Mouse (Mus musculus) adrenal gland, adult 2 months (tissue): ENCODE results near the gene Rad51b. TPM values are rescaled to one million over a fixed set of nuclear protein-coding genes. Genes with fewer than 3 reads are reported as not detected.

Source experiments
- DNase-seq: peaks from one replicate; pipeline ENCODE4 v3.0.0; 2021
- polyA plus RNA-seq: library from polyadenylated mRNA; depleted of rRNA; stranded (reverse); fragments of >200 nt; gene quantifications from 2 replicates; pipeline ENCODE4 v1.2.3, GENCODE M21; 2012
- total RNA-seq, 2 experiments: library from RNA; stranded (reverse); gene quantifications; 2 replicates each; pipeline ENCODE4 v1.2.3; 2021

Rad51b gene
- total and polyA plus RNA-seq, 3 experiments = 0.08 to 0.49 (median 0.45) TPM

DNA sequence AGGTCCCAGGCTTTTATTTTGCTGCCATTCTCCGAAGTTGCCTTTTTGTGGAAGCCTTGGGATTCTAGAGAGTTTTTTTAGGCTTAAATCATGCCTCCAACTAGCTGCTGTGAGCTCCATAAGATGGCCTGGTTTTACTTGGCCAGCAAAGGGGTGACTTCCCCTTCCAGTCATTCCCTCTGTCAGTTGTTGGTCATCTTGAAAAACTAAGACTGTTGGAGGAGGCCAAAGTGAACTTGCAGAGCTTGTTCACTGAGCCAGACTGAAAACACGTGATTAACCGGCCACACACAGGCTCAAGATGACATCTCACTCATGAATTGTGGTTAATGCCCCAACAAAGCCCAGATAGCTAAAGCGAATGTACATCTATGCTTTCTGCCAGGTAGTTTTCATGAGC lies 438.8 kb downstream of the Rad51b start:
- no peak for DNase-seq

DNA sequence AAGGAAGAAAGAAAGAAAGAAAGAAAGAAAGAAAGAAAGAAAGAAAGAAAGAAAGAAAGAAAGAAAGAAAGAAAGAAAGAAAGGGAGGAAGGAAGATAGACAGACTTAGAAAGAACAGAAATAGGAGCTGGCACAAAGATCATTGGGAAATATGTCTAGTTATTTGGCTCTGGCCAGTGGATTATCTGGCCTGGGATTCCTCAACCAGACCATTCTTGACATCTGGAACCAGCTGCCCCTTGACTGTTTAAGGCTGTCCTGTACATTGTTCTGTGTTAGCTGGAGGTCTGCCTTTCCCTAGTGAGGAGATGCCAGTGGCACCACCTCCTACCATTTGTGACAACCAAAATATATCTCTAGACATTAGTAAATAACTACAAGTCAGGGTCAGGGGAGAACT lies 441.6 kb downstream of the Rad51b start:
- no peak for DNase-seq

DNA sequence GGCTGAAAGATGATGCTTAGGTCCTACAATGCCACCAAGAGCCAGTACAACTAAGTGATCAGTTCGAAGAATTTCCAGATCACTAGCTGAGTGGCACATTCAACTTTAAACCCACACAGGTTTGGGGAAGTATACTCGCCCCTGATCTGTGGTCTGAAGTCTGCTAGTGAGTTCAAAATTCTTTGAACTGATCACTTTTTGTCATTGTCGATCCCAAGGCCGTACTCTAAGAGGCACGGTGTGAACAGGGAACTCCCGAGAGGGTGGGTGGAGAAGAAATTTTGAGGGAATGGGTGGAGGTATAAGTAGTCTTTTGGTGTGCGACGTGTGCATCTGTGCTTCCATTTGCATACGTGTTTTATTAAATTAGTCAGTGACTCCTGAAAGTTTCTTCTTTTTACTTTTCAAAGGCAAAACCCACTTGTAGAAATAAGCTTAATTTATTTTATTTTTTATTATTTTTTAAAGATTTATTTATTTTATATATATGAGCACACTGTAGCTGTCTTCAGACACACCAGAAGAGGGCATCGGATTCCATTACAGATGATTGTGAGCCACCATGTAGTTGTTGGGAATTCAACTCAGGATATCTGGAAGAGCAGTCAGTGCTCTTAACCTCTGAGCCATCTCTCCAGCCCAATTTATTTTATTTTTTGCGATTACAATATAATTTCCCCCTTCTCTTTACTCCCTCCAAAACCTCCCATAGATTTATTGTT lies 443.0 kb downstream of the Rad51b start:
- no peak for DNase-seq

DNA sequence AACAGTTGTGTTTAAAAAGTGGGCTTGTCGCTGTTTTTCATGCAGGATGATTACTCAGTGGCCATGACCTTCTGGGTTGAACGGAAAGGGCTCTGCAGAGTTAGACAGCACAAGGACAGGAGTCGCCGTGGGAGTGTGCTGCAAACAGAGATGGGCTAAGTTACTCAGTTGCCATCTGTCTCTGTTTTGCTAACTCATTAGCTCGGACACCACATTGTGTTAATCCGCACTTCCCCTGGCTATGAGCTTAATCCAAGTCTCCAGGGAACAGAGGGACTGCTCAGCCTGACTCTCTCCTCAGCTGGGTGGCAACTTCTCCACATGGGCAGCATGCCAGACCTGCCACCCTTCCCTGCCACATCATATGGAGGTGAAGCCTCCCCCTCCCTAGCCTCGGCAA lies 445.1 kb downstream of the Rad51b start:
- DNase-seq = peak; percentile 88

DNA sequence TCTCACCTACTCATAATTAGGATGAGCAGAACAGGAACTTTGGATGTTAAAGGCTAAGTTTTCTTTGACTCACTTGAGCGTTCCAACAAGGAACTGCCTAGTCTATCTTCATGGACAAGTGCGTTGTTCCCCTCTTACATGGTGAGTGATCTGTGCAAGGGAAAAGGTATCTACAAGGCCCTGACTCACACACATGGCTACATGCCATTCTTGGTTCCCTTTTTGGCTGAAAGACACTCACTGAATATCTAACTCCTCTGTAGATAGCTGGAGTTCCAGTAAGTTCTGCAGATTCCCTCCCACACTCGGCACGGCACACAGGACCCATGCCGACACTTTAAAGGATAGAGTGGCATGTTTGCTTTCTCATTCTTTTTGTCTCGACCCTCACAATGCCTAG lies 447.0 kb downstream of the Rad51b start:
- DNase-seq = peak; percentile 70

DNA sequence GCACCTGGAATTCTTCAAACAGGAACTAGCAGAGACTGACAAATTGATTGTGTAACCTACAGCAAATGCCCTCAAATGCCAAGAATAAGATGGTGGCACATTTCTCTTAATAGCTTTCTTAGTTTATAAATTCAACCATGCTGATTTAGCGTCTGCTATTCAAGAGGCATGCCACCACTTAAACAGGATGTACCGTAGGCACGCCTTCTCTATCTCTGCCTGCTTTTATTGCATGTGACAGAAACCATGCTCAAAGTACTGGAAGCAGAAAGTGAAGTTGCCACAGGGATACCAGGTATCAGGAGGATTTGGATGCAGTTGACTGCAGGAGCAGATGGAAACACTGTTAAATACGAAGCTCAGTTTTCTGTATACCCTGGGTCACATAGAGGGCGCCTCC lies 448.1 kb downstream of the Rad51b start:
- no peak for DNase-seq

DNA sequence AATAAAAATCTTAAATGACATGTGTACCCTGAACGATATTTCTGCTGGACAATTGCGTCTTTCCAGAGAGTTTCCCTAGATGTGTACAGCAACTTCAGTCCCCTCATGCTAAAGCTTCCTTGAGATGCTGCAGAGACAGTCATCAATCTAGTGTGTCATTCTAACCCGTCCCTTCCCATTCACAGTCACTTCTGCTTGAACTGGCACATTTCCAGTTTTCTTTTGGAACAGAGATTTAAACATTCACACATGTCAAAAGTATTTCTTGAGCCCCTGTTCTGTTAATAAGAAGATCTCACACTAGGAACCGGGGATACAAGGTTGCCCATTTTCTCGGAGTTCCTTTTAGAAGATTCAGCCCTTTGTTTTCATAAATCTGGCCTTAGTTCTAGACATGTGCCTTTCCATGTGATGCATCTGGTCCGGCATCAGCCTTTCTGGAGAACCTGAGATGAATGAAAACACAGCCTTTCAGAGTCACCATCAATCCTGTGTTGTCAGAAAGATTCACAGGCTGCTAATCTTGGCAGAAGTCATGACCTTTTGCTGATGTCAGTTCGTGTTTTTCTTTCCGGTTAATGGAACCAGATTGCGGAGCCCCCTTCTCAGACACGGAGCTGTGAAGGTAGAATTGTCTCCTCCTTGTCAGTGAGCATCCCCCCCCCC lies 448.9 kb downstream of the Rad51b start:
- DNase-seq = no peak

DNA sequence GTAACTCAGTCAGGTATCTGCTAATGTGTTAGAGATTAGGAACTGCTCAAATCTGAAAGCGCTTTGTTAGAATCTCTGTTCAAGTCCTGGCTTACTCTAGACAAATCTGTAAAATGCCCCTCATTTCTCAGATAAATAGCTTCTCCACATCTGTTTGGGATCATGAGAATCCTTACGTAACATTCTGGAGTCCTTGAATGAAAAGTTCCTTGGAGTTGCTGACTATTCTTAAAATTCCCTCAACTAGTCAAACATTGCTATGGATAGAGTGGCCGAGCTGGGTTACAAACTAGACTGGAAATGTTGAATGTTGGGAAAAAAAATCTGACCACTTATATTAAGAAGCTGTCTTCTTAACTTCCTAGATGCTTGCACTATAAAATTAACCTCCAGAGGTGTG lies 450.5 kb downstream of the Rad51b start:
- no peak for DNase-seq

DNA sequence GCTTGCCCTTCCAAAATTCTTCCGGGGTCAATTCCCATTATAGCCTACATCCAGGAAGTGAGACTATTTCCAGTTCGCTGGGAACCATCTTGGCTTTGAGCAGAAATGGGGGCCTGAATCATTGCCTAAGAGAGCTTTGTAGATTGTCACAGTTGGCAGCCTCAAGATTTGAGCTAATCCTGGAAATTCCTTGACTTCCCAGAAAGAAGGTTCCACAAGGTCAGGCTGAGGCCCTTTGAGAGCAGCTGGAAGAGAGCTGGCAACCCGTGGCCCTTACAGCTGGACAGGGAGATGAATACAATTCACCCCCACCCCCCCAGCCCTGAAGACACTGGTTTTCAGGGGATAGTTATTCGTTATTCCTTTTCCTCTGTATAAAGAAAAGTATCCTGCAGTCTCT lies 451.8 kb downstream of the Rad51b start:
- DNase-seq = no peak

DNA sequence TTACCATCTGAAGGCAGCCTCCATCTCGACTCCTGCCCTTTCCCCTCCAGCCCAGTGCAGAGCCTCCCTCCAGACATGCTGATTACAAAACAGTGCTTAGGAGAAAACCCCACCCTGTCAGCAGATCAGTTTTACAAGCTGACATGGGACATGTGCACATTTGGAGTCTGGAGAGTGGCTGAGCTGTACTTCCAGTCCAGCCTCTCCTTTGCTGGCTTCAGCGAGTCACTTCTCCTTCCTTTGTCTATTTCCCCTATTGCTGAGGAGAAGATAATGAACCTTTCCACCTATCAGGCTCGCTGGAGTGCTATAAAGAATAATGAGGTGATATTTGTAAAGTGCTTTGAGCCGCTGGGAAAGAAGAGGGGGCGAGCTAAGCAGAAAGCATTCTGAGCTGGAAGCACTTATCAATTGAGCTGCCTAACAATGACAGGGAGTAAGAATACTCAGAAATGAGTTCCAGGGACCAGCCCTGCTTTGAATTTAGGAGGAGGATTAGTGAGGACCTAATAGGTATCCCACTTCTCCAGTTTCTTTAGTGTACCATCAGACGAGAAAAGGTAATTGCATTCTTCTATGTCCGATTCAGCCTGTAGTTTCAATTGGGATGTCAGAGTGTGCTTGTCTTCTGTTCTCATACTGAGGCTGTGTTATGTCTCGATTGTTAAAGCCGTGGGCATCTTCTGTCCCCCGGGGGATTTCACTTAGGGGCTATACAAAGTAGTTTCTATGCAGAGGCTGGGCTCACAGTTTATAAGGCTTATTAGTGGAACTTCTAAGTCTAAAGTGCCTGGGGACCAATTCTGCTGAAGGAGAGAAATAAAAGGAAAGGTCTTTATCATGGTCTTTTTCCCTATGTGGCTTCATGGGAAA lies 453.4 kb downstream of the Rad51b start:
- peak; percentile 41 for DNase-seq

DNA sequence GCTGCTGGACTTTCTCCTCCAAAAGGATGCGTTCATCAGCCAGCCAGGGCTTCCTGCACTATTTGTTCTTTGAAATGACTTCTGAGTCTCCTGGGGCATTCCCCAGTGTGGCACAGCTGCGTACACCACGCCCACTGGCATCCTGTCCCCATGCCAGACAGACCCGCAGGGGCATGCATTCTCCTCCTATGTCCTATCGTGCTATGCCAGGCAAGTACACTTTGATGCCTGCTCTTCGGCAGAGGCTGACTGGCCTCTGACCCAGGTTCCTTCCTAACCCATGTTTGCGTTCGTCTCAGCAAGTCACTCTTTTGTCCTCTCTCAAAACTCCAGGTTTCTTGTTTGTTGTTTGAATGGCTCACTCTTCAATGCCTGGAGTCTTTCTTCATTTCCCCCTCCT lies 454.7 kb downstream of the Rad51b start:
- peak; percentile 39 for DNase-seq

DNA sequence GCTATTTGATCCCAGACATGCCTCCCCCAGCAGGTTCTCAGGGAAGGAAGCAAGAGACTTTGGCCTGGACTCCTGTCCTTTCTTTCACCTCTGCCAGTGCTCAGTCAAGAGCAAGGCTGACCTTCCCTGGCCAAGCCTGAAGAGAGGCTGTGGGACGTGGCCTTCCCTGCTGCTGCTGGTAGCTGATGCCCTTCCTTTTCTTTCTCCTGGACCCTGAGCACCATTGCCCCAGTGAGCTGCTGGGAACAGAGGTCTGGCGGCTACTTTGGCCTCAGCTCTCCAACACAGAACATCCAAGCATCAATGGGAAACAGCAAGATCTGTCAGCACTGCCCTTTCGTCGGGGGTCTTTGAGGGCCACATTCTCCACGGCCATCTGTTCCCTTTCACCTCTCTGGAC lies 455.1 kb downstream of the Rad51b start:
- peak; percentile 26 for DNase-seq

DNA sequence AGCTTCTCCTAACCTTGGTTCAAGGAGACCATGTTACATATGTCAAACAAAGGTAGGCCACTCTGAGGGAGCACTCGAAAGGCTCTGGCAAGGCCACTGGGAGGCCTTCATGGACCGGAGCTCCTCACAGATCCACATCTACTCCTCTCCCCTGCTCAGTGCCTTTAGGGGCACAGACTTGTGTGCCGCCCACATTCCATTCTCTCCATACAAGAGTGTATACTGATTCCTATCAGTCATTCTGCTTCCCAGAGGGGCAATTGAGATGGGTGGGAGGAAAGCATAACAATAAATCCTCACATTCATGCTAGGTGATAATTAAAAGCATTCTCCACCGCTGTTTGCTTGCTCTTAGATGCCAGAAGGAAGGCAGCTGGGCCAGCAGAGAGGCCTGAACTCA lies 458.5 kb downstream of the Rad51b start:
- no peak for DNase-seq

DNA sequence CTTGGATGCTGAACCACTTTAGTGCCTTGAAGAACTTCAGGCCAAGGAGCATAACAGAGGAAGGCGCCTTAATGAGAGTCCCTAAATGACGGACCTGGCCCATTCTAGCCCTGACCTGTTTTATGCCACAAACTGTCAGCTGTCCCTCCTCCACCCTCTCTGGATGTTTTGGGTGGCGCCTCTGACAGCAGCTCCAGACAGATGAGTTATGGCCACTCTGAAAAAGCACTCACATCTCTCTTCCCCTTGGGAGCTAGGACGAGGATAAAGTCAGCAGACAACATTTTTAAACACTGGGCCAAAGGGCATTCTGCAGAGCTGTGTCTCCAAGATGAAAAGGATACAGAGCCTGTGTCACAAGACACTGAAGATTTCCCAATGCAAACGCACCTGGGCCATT lies 459.3 kb downstream of the Rad51b start:
- peak; percentile 58 for DNase-seq

DNA sequence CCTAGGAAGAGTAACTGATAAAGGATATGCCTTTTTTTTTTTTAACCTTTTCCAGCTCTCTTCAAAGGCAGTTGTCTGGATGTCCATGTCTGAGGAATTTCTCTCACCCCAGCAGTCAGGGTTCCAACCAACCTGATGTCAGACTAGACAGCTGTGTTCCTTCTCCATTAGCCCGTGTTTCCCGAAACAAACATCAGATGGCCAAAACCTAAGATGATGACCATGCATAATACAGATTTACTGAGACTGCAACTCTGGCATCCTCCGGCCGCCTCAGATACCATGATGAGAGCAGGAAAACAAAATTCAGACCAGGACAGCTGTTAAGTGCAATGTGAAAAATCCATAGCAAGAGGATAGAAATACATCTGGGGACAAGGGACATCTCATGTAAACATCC lies 460.7 kb downstream of the Rad51b start:
- no peak for DNase-seq

DNA sequence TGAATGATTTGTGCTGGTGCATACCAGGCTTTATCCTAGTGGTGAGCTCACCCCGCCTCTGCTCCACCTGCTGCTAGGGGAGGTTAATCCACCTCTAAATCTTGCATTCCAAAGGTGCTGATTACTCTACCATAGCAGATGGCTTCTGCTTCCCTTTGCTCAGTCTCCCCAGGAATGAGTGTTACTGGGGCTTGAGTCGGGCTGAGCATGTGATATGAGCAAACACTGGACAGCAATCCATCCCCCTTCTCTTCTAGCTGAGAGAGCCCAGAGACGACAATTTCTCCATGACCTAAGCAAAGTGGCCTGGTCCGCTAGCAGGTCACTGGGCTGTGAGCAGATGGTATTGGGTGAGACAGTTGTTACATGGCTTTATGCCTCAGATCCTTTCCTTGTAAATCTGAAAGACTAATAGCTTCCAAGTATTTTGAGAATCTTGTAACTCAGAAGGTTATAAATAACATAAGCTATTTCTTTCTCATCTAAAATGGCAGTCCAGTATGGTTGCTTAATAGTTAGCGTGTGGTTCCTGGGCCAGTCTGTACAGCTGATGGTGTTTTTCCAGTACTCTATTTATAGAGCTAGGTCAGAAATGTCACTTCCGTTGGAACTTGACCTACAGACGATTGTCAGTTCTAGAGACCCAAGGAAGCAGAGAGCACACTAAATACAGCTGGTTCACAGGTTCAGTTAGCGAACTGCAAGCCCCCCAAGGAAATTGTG lies 462.3 kb downstream of the Rad51b start:
- peak; percentile 32 for DNase-seq

DNA sequence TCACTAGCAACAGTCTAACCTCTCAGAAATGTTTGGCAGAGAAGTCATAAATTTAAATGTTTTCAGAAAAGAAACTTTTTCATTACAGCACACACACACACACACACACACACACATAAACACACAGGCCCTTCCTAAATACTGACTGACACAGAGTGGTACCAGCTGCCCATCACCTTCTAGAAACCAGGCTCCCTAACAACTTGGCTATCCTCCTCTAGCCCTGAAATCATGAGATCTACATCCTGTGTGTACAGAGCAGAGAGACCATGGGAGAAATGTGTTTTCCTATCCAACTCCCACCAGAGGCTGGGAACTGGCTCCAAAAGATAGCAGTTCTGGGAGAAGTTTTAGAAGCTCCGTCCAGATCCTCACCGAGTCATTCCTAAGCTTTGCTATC lies 464.1 kb downstream of the Rad51b start:
- DNase-seq = no peak

DNA sequence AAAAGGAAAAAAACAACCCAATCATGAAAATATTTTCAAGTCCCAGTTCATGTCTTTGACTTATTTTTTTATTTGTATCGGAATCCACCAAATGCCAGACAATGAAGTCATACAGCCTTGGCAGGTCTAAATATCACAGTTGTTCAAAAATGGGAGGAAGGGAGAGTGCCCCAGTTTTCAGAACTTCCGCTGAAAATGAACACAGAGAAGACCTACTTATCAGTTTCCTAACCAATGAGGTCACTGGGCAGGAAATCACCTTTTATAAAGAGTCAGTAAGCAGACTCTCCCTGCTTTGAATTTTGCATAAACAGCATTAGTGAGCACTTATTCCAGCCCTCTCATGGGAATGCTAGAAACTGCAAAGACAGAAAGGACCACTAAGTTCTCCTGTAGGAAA lies 465.0 kb downstream of the Rad51b start:
- peak; percentile 49 for DNase-seq

DNA sequence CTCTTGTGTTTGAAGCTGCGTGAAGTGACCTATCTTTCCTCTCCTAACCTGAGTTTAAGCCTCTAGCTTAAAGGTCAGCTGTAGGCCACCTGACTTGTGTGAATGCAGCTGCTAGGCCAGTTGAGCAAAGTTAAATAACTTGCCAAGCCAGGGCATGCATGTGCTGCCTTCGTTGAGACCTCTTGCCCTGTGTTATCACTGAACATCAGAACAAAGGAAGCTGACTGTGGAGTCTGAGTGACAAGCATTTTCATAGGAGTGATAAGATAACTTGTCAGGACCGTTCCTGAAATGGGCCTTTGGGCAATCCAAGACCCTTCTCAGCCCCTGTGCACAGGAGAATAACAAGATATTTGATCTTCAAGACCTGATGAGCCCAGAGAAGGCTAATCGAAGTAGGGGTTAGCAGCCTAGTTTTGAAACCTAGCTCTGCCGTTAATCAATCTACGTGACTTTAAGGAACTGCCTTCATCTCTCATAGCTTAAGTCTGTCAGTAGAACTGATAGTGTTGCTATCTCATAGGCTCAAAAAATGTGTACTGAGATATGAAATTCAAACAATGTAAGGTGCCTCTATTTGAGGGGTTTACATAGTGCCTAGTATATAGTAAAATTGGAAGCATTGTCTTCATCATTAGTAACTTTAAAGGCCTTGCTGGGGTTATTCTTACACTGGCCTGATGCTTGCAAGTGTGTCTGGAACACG lies 465.6 kb downstream of the Rad51b start:
- DNase-seq = peak; percentile 40

DNA sequence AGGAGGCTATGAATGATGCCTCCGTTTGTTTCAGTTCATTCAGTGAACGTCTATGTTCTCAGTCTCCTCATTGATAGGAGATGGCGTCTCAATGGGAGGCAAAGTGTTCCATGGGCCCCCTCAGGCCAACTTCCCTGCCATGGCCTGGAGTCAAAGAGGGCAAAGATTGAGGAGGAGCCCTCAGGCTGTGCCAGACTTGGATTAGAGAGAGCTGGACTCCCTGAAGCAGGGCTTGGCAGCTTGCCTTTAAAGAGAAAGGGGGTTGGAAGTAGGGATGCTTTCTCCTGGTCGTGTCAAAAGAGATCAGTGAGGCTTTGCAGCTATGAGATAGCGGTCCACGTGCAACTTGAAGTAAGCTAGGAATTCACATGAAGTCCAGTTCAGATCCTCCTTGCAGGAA lies 469.0 kb downstream of the Rad51b start:
- peak; percentile 42 for DNase-seq

DNA sequence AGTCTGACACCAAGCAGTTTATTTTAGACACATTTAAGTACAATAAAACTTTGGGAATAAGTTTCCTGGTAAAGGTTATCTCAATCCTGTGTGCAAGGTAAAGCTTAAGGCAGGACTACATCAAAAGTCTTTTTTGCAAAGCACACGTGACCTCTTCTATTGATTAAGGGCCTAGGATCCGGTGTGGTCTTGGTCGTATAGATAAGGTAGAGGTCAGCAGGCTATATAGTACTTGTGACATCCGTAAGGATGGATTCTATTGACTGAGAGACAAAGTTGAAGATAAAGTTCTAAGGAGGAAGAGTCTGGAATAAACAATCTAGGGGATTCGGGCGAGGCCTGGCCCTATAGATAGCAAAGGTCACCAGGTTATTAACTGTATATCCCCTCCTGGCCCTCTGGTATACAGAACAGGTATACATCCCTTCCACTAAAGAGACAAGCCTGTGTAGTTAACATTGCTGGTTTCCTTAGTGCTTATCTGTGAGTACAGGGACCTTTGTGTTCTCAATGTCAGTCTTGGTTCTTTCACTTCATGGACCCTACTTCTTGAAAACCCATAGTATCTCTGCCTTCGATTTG lies 471.8 kb downstream of the Rad51b start:
- DNase-seq = no peak
